Mouse (Mus musculus) heart, adult 11 months (tissue): ENCODE measurements at regions not wholly inside any gene's neighbourhood (a gene's known extent, or its start where the extent isn't known, plus 50 kb on each side); places are given as distances from the start of the nearest gene placed in this dataset.

Experiments used
- DNase-seq: peaks from one replicate; pipeline ENCODE4 v3.0.0; 2022

DNA sequence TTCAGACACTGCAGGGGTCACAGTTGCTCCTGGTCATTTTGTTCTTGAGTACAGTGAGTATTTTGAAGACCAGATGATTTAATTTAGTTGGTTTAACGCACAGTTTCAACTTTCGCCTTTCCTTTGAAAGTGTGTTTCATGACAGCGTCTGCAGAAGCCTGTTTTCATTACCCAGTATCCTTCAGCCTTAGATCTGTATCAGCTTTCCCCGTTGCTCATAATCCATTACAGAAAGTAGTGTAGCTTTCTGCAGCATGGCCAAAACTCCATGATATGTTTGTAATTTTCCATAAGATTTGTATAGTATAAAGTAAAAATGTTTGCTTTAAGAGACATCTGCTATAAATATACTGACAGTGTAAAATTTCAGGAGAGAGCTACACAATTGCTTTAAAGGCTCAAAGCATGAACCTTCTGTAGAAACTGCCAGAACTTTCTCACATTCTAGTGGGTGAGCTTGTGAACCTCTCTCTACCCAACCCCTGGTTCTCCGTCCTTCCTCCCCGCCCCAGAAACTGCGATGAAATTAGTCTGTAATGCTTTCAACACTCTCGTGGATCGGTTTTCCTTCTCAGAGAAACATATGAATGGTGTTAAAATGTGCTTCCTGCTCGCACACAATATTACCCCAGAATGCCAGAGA, 506.6 kb upstream of the Adgrl2 start:
- no peak for DNase-seq

DNA sequence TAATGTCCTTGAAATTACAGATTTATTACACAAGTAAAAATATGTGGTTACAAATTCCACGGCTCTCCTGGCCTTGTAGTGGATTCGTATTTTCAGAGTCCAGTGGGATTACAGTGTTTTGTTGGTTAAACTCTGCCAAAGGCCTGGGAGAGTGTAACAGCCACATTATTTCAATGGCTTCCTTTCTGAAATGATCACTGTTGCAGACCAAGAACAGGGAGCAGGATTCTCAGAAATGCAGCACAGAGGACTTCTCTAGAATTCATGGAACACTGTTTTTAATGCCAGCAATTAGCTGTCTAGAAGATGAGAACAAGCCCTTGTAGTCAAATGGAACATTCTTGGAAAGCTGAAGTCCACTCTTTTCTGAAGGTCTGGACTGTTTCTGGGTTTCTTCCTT, 505.8 kb upstream of the Adgrl2 start:
- no peak for DNase-seq

DNA sequence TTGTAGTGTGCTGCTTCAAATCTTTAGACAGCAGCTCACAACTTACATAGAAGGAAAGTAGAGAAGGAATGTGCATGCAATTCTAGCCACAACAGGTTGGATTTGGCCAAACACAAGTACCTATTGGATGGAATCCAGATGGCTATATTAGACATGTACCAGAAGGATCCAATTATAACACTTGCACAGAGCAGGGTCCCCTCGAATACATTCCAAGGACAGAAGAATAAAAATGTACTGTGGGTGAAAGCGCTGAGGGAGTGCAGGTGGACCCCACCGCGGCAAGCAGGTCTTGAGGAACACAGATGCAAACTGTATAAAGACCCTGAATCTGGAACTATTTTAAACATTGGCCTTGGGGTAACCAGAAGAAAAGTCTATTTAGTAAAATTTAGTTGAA, 497.8 kb upstream of the Adgrl2 start:
- DNase-seq: no peak

DNA sequence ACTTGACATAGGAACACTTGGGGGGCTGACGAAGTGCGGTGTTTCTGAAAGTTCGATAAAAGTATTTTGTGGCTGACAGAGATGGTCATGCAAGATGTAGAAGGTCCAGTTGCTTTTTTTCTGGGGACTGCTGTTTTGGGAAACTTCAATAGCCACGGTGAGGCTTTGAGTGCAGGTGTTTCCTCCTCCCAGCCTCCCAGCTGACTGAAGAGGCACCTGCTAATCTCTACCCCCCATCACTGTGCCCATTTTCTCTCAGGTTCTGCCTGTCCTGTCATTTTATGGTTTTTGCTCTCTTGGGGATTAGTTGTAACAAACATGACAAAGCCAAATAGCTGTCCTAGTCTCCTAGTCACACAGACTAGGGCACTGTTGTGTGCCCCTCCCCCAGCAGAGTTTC, 495.1 kb upstream of the Adgrl2 start:
- DNase-seq: no peak

DNA sequence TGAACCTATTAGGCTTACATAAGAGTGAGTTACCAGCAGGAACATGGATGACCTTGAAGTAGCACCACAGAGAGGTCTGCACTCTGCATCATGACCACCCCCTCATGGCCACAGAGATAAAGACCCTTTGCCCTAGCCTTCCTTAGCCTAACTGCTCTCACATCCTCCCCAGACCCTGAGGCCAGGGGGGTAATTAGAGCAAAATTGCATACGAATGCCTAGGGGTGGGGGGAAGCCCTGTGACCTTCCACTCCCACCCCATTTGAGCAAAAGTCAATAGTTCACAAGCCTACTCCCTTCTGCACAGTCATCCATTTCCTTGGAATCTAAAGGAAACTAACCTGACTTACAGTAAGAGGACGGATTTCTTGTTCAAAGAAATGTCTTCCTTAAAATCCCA, 494.0 kb upstream of the Adgrl2 start:
- DNase-seq: no peak

DNA sequence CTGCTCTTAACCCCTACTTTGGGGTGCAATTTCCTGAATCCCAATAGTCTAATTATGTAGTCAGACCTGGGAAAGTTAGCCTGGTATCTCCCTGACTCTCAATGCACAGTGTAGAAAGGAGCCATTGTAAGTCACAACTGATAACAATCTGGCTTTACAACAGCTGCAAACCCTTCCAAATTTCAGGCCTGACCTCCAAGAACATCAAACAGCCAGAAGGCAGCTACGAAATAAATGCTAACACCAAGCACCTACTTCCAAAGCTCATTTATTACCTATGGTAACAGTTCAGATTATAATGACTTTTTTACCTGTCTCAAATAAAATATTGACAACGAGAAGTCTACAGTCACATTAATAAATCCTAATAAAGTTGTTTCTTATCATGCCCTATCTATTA, 485.8 kb upstream of the Adgrl2 start:
- DNase-seq: no peak

DNA sequence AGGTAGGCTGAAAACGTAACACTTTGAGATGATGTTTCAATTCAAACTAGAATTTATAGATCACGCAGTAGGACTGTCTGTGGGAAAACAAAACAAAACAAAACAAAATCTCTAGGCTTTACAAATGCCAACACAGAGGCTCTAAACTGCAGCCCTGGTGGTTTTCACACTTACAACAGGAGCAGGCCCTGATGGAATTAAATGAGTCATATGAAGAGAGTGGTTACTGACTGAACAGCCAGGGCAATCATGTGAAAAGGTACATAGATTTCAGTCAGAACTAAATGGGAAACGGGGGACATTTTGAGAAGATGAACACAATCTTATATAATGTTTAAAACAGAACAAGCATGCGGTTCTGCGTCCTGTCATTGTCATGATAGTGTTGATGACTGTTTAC, 476.6 kb upstream of the Adgrl2 start:
- DNase-seq: no peak

DNA sequence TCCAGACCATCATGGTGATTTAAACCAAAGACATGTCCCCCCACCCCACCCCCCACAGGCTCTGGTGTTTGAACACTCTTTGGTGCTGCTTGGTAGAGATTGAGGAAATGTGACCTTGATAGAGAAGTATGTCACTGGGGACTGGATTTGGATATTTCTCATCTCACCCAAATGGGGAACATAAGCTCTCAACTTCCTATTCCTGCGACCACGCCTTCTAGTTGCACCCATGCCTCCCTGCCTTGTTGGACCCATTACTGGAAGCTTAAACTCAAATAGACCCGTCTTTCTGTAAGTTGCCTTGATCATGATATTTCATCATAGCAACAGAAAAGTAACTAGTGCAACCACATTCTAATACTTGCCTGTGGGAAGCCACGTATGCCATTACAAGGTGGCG, 474.2 kb upstream of the Adgrl2 start:
- no peak for DNase-seq

DNA sequence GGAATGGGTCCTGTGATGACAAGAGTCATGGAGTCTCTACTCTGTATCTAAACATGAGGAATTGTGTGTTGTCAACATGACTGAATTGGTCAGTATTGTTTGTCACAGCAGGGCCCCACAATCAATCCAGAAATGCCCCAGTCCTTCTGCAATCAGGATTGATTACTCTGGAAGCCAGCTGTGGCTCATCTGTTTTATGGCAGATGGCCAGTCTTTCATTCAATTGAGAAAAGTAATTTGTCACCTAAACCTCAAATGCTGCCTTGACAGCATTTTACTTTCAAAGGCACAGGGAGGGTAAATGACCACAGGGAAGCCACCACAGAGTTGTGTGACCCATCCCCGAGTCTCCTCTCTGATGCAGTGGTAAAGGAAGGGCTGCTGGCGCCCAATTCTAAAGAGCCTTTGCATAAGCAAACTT, 471.8 kb upstream of the Adgrl2 start:
- DNase-seq: peak; percentile 61

DNA sequence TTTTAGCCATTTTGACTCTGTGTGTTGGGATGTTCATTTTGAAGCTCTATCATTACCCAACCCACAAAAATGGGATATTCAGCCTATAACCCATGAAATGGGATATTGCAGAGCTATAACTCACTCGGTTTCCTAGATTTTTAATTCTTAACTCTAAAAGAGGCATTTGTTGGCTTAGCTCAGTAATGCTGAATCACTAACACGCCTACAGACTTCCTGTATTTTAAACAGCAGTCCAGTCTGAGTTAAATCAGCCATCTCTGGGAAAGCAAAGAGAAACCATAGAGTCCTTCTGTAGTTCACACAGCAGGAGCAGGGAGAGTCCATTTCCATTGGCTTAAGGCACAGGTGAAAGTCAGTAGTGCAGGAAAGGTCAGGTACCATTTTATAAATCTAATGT, 471.3 kb upstream of the Adgrl2 start:
- no peak for DNase-seq

DNA sequence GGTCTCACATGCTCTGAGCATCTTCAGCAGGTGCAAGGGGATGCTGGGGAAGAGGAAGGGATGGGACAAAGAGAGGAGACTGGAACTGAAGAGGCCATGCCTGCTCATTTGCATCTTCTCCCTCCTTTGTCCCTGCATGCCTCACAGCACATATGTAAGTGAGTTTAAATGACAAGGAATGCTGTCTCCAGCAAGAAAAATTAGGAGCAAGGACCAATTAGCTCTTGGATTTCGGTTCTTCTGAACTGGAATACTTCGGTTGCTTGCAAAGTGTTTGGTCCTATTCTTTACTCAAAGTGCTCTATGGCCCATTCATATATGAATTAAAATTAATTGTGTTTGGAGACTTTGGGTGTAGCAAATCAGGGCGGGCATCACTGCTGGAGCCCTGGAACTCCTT, 459.0 kb upstream of the Adgrl2 start:
- DNase-seq: no peak

DNA sequence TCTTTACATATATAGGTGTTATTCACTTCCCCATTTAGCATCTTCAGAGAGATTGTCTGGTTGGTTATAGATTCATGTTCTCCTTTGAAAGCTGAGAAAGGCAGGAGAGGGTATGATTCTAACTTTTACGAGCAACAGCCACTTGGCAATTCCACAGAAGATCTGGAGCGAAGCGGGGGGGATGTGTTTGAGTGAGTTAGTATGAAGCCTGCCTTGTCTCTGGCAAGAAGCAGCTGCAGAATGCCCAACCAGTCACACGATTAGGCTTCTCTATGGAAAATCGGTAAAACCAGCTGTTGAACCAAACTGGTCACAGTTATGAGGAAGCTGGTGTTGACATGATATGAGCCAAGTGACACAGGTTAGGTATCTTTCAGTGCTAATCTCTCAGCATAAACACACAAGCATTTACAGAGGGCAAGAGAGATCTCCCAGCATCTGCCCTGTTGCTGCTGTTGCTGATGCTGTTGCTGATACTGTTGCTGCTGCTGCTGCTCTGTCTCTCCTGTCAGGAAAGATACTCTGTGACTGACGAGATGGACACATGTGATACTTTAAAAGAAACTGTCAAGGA, 455.7 kb upstream of the Adgrl2 start:
- DNase-seq: no peak

DNA sequence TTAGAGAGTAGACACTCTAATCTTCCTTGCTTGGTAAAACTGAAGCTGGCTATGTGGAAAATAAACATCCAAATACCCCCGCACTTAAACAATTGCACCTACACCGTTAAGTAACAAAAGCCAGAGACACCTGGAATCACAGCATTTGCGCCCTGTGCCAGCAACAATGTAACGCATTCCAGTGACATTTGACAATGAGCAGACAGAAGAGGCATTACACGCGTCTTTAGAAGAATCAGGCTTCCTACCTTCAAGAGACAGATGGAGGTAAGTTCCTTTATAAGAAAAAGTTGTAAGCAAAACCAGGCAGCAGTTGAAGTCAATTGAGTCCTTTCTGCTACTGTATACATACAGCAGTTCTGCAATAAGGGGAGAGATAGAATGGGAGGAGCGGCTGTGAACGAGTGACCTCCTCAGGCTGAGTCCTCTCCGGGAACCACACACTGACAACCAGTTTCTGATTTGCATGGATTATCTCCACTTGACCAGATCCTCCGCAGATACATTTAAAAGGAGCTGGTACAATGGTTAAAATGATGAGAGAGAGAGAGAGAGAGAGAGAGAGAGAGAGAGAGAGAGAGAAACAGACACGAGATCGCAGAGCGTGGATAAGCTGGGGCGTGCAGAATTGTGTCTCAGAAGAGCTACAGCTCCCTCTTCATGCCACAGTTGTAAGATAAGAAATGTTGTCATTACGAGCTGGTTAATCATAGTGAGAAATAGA, 454.7 kb upstream of the Adgrl2 start:
- DNase-seq: peak; percentile 88

DNA sequence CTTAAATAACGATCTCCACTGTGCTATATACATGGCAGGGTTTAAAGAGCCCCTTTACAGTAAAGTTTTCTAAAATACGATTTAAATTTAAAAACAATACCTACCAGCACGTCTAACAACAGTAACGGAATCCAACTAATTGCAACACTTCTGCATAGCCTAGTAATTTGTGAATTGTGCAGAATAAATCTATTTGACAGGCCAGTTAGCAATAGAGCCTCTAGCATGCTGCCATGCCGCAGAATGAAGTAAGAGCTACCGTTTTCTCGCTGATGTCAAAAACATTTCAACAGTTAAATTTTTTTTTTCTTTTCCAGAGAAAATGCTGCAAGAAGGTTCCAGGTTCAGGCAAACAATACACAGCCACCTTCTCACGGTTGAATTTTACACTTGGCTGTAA, 454.0 kb upstream of the Adgrl2 start:
- no peak for DNase-seq

DNA sequence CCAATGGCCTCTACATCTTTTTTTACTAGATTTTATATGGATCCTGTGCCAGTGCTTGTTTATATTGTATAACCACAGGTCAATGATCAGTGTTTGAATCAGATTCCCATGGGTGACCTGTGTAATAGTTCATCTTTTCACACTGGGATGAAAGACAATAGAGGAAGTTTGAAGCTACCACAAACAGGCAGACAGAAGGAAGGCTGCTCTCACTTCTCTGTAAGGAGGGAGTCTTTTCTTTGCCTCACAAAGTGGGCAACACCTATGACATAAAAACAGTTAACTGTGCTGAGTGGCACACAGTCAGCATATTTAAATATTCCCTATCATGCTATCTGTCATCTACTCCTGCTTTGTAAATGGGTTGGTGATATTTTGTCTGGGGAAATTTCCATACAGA, 450.9 kb upstream of the Adgrl2 start:
- no peak for DNase-seq

DNA sequence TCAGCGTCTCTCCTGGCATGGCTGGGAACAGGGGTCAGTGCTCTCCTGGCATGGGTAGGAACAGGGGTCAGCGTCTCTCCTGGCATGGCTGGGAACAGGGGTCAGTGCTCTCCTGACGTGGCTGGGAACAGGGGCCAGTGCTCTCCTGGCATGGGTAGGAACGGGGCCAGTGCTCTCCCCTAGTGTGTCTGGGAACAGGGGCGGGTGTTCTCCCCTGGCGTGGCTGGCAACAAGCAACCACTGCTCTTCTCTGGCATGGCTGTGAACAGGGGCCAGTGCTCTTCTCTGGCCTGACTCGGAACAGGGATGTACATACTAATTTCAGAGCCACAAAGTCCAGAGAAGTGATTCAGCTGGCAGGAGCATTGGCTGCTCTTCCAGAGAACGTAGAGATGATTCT, 447.4 kb upstream of the Adgrl2 start:
- DNase-seq: peak; percentile 89

DNA sequence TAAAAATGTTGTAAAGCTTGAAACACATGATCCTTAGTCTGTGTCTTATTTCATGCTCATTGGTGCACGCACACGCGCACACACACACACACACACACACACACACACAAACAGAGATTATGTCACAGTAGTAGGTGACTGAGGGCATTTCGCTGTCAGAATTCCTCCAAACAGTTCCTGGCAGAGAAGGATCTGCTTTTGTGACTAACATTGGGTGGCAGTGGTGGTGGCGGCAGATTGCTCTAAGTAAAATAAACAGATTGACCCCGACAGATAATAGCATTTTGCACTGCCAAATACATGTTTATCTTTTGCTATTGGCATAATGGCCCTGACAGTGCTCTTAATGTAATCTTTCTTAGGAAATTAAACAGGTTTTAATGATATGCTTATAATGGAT, 446.6 kb upstream of the Adgrl2 start:
- no peak for DNase-seq

DNA sequence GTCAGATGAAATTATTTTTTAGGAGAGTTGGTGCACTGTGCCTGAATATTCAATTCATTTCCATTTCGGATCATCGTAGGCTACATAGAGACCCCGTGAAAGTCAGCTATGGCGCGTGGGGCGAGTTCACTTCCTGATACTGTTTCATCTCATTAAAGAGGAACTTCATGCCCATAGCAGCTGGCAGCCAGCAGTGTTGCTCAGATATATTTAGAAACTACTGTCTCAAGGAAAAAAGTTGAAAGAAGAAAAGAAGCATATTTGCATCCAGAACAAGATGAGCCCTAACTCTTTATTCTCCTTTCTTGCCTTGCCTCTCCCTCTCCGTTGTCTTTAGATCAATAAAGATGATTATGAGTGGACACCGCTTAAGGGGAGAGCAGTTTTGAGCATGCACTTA, 446.1 kb upstream of the Adgrl2 start:
- peak; percentile 94 for DNase-seq

DNA sequence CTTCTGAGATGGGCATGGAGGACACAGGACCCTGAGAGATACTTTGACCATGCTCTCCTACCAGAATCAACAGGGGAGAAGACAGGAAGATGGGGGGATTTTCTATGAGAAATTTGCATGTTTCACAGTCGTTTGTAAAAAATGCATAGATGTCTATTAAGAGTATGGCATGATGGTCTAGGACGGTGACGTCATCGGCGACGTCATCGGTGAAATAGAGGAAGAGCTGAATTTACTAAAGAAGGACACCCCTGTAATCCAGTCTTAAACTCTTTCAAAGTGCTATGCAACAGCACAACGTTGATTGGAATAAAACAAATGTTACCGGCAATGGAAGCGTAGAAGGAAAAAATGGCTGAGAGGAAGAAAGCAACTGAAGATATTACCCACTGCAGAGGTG, 441.4 kb upstream of the Adgrl2 start:
- DNase-seq: no peak

DNA sequence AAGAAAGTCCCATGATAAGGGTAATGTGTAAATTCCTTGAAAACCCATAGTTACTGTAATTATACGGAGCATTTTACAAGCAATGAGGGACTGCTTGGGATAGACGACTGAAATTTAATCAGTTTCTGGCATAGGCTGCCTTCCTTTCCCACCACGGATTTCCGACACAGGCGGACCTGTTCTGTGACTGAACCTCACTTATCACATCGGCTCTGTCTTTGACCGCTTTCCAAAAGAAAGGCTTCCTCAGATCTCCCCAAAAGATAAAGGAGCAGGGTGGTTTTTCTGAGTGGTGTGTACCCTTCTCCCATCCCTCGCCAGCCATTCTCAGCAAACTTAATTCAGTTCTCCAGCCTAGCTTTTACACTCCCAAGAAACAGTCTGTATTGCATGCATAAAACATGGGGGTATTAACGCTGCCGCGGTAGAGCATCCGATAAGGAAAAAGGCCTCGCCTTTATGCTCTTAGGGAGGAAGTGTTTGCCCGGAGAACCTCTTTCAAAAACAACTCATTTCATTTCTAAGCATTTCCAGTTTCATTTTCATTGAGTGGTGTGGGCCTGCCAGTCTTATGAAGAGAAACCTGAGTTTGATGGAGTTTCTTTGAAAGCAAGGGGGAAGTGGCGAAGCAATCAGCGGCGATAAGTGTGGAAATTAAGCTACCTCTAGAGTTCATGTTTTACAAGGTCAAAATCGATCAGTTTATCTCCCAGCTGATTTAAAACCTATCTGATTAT, 435.8 kb upstream of the Adgrl2 start:
- DNase-seq: no peak

DNA sequence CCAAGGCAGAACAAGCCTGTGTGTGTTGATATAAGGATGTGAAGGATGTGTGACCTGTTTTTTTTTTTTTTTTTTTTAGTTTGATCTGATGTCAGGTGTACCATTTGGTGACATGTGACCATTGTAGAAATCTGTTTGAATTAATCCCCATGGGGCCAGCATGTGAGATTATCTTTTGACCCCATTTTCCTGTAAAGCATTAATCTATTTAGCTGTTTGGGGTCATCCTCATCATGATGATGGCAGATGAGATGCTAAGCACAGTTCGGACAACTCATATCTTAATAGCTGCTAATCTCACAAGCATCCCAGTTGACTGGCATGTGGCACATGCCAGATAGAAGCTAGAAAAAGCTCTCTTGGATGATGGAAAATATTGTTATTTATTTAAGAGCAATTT, 434.0 kb upstream of the Adgrl2 start:
- no peak for DNase-seq

DNA sequence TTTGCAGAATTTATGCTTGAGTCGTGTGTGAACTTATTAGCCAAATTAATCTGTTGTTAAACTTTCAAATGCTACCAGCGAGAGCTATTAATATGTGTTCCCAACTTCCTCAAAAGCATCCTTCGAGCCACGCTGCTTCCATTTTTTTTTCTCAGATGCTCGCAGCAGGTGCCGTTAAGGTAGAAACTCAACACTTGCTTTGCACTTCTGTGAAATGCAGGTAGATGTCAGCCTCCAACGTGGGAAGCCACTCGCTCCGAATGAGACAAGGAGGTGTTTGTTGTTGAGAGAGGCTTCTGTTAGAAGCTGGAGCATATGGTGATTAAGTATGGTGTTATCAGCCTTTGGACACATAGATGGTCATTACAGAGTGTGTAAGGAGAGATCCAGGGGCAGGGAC, 433.1 kb upstream of the Adgrl2 start:
- no peak for DNase-seq

DNA sequence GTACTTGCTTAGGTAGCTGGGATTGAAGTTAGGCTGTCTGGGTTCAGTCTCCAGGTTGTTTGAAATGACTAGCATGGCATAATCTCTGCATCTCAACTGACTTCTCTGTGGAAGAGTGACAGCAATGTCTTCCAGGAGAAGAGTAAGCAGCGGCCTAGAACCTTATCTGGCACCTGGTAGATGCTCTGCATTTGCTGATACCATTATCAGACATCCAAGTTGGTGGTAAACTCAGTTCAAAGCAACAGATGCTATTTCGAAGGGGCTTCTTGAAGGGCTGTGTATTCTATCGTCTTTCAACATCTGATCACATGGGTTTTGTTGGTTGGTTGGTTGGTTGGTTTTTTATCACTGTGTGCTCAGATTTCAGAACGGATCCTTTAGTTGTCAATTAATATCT, 424.7 kb upstream of the Adgrl2 start:
- no peak for DNase-seq

DNA sequence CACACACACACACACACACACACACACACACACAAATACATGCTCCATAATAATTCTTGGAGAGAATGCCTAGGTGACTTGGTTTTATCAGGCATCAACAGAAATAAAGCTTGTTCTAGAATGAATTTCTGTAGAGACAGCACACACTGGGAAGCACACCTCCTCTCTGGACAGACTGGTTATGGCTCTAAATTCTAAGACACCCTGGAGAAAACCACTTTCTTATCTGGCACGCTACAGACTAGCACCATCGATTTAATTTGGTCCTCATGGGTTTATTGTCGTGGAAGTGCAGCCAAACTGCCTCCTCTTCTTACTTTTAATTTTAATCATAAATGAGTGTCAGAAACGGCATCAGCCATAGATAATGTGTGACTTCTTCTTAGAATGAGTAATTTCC, 422.8 kb upstream of the Adgrl2 start:
- DNase-seq: no peak
